Mouse (Mus musculus) hindlimb bud, embryonic 11.5 days (tissue): ENCODE measurements around the gene Dcaf1.

ENCODE experiments used
- DNase-seq: peaks from one replicate; pipeline ENCODE4 v3.0.0-alpha.2; 2012; ENCODE audit warnings: low read depth, low spot score; ENCODE audit errors: extremely low spot score

Gene Dcaf1

GRCm38 (mm10) chr9:106903099-106903790 is 81.6 kb downstream of the Dcaf1 start:
- DNase-seq, result no peak

GRCm38 (mm10) chr9:106903791-106904134 is 82.1 kb downstream of the Dcaf1 start:
- DNase-seq, result no peak

GRCm38 (mm10) chr9:106906597-106906996 is 84.9 kb downstream of the Dcaf1 start:
- no peak for DNase-seq

GRCm38 (mm10) chr9:106908174-106908573 is 86.5 kb downstream of the Dcaf1 start:
- DNase-seq, result no peak

- no peak for DNase-seq
Measured at GRCm38 (mm10) chr9:106908715-106909114, 87.0 kb downstream of the Dcaf1 start.

GRCm38 (mm10) chr9:106911624-106912023 is 90.0 kb downstream of the Dcaf1 start:
- no peak for DNase-seq

- DNase-seq, result no peak
Measured at GRCm38 (mm10) chr9:106913759-106914158, 92.1 kb downstream of the Dcaf1 start.

GRCm38 (mm10) chr9:106914878-106915277 is 93.2 kb downstream of the Dcaf1 start:
- DNase-seq, result no peak
